Mouse (Mus musculus) heart, adult 11 months (tissue): ENCODE data around the gene Cdh18.
"Not testable (repeated sequence)": the region's sequence is repeated elsewhere in the genome, so short reads cannot be mapped to it uniquely, and the experiment has no call there.

Experiments used
- DNase-seq: peaks from one replicate; pipeline ENCODE4 v3.0.0; 2022

Cdh18 gene

GRCm38 (mm10) chr15:22980136-22980535, 431.3 kb downstream of the Cdh18 start:
- DNase-seq, result no peak

- DNase-seq, result no peak
These were observed 435.8 kb downstream of the Cdh18 start for GRCm38 (mm10) chr15:22984647-22985046.

GRCm38 (mm10) chr15:23016680-23017079, 467.9 kb downstream of the Cdh18 start:
- DNase-seq, result no peak

GRCm38 (mm10) chr15:23021151-23021550, 472.3 kb downstream of the Cdh18 start:
- DNase-seq, result no peak

GRCm38 (mm10) chr15:23022635-23023034, 473.8 kb downstream of the Cdh18 start:
- DNase-seq, result no peak

- no peak for DNase-seq
These were observed 486.9 kb downstream of the Cdh18 start for GRCm38 (mm10) chr15:23035551-23036207.

GRCm38 (mm10) chr15:23036208-23037065, 487.6 kb downstream of the Cdh18 start:
- DNase-seq, result peak; percentile 93

- no peak for DNase-seq
These were observed 488.7 kb downstream of the Cdh18 start for GRCm38 (mm10) chr15:23037561-23037960.

- DNase-seq, result no peak
These were observed 497.4 kb downstream of the Cdh18 start for GRCm38 (mm10) chr15:23046127-23046785.

GRCm38 (mm10) chr15:23052006-23052405, 503.2 kb downstream of the Cdh18 start:
- DNase-seq, result no peak

- not testable (repeated sequence) for DNase-seq
These were observed 536.5 kb downstream of the Cdh18 start for GRCm38 (mm10) chr15:23085326-23085725.

GRCm38 (mm10) chr15:23087535-23087934, 538.7 kb downstream of the Cdh18 start:
- no peak for DNase-seq

- no peak for DNase-seq
These were observed 547.8 kb downstream of the Cdh18 start for GRCm38 (mm10) chr15:23096601-23097000.

GRCm38 (mm10) chr15:23104668-23105380, 556.0 kb downstream of the Cdh18 start:
- DNase-seq, result peak; percentile 82

GRCm38 (mm10) chr15:23134950-23135715, 586.3 kb downstream of the Cdh18 start:
- no peak for DNase-seq

- no peak for DNase-seq
These were observed 588.1 kb downstream of the Cdh18 start for GRCm38 (mm10) chr15:23136971-23137370.

GRCm38 (mm10) chr15:23142907-23143306, 594.1 kb downstream of the Cdh18 start:
- DNase-seq, result not testable (repeated sequence)

GRCm38 (mm10) chr15:23155883-23156282, 607.1 kb downstream of the Cdh18 start:
- DNase-seq, result peak; percentile 68

- no peak for DNase-seq
These were observed 616.0 kb downstream of the Cdh18 start for GRCm38 (mm10) chr15:23164869-23165268.

GRCm38 (mm10) chr15:23174623-23175022, 625.8 kb downstream of the Cdh18 start:
- no peak for DNase-seq

GRCm38 (mm10) chr15:23212068-23212467, 663.2 kb downstream of the Cdh18 start:
- DNase-seq, result no peak

- DNase-seq, result no peak
These were observed 681.8 kb downstream of the Cdh18 start for GRCm38 (mm10) chr15:23230616-23231015.
